Mouse (Mus musculus) megakaryocyte-erythroid progenitor cell, adult 5 weeks (primary cell): ENCODE data around the gene Iqcg. TPM values are rescaled to one million over a fixed set of nuclear protein-coding genes. Genes with fewer than 3 reads are reported as not detected.

Source experiments
- polyA plus RNA-seq: library from polyadenylated mRNA; stranded (reverse); fragments of >175 nt; gene quantifications from 2 replicates; pipeline ENCODE4 v1.2.3, GENCODE M21; 2012

Gene Iqcg
- polyA plus RNA-seq, result 0.66 and 2.2 TPM in 2 replicates

DNA sequence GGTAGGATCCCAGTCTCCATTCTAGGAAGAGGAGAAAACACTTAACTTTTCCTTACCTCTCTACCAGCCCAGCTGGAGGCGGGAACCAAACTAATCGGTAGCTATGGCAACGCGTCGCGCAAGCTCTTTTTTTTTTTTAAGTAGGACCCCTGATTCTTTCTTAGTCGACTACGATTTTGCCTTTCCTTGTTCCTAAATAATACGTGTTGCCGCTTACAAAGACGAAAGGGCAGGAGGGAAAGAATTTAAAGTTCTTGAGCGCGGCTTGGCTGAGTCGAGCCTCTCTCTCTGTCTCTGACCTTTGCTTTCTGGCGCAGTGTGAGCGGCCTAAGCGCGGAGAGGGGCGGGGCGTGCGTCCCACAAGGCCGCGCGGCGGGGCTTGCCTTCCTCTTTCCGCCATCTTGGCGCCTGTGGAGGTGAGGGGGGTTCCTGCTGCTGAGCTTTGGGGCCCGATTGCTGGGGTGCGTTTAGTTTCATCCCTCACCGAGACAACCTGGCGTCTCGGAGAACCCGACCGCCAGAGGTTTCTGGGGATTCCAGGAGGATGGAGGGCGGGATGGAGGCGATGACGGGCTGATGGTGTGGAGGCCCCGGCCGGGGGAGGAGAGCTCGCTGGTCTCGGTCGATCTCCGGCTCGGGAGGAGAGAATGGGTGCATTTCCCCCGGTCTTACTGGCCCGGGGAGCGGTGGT, at the start of gene Iqcg, which contains the start of gene Rpl35a:
TSS of gene Iqcg (minus strand) at position 124 of the 691 bp plus-strand sequence.
TSS of gene Rpl35a (plus strand) at position 359 of the 691 bp plus-strand sequence.

DNA sequence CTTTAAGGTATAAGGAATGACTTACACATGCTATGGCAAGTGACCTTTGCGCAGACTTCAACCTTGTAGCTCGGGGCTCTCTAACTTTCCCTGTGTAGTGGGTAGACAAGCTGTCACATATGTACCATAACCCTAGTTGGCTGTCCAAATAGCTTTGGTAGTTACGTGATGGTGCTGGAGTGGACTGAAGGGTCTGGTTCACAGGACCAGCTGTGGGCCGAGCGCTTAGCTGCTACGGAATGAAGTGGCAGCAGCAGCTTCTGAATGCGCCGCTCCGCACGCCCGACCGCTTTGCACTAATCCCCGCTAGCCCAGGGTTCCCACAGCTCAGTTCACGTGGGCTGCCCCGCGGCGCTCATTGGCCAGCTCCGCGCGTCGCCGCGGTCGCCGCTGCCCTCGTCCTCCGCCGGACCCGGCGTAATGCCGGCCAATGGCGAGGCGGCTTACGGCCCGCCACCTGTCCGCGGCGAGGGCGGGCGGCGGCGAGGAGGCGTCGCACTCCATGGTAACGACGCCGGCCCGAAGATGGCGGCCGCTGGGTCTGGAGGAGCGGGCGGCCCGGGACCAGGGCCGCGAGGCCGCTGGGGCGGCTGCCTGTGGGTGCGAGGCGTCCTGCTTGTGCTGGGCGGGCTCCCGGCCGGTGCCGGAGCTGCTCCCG, 6.1 kb upstream of the Iqcg start, which contains the start of gene Lmln:
TSS of gene Lmln (plus strand) at position 498 of the 658 bp plus-strand sequence.

Other genes starting within 250 kb of the Iqcg start
- gene Smbd1, start 245.7 kb downstream of the Iqcg start, polyA plus RNA-seq, result not detected in 2 replicates
- 155 and 193 TPM in 2 replicates for gene Fyttd1, start 178.7 kb downstream of the Iqcg start, polyA plus RNA-seq
- gene Rubcn, start 178.5 kb downstream of the Iqcg start, polyA plus RNA-seq, result 7.7 TPM in 2 replicates
- gene Lrch3, start 142.1 kb downstream of the Iqcg start, polyA plus RNA-seq, result 4.3 and 5.1 TPM in 2 replicates
- 177 and 180 TPM in 2 replicates for gene Rpl35a, start 235 bp upstream of the Iqcg start, polyA plus RNA-seq
- 0.30 and 0.45 TPM in 2 replicates for gene Lmln, start 6.3 kb upstream of the Iqcg start, polyA plus RNA-seq
- gene Osbpl11, start 128.9 kb upstream of the Iqcg start, polyA plus RNA-seq, result 3.7 and 3.9 TPM in 2 replicates
- 44.3 and 57.1 TPM in 2 replicates for gene Snx4, start 195.2 kb upstream of the Iqcg start, polyA plus RNA-seq